Comparison of ENCODE assay signal across 8 mouse cellular contexts in the genomic region with DNA sequence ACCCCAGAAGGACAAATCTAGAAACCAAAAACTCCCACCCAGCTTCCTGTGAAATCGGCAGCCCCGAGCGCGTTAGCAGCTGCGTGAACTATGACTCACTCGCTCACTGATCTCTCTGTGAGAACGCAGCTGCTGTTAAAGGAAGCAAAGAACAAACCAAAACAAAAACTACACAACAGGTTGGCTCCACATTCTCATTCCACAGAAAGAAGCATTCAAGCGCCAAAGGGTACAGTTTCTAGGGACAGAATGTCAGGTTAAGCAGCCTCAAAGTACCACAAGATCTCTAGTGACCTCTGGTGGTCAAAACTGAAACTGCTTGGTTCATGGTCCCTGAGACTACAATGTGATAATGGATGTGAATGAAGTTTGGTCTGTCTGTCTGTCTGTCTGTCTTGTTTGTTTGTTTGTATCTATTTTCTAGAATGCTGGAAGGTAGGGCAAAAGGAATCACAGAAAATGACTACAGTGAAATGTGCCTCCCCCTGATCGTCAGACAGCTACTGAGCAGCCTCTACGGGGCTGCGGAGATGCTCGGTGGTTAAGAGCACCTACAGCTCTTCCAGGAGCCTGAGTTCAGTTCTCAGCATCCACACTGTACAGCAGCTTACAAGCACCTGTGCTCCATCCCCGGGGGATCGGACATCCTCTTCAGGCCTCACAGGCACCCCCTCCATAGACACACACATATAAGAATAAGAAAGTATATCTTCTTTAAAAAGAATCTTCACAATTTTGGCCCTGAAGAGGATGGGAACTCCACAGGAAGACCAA. TPM values are rescaled to one million over a fixed set of nuclear protein-coding genes. Genes with fewer than 3 reads are reported as not detected.
A peak's percentile ranks its signal among the peaks of the same experiment; 100 is the strongest.
DNase-seq lines count a peak whose midpoint lies in the region; ATAC-seq and TF ChIP-seq lines count a peak whose summit lies in the region.

No protein-coding gene starts in this region.

- ATAC-seq in erythroblast, adult 5-6 weeks (replicated peaks; ENCODE audit: low FRiP score, poor library complexity, severe bottlenecking) = peak; percentile 90
- no peak for ATAC-seq in heart, embryonic 15.5 days (replicated peaks; ENCODE audit: insufficient number of reproducible peaks, insufficient read depth, low FRiP score, low read depth)
- ATAC-seq in liver, embryonic 11.5 days (replicated peaks; ENCODE audit: low FRiP score) = 0 out of 2 replicates have a peak, but pooled peaks have one; percentile 49
- ATAC-seq in stomach, embryonic 15.5 days (ENCODE audit: insufficient read depth, low FRiP score, low read depth) = no peak

- 52% methylated on average over 14 of the region's 14 CpGs for WGBS in heart, embryonic 15.5 days
- 44% methylated on average over 14 of the region's 14 CpGs for WGBS in liver, embryonic 11.5 days
- 45% methylated on average over 14 of the region's 14 CpGs for WGBS in stomach, embryonic 15.5 days

- H3K9ac ChIP-seq in heart, embryonic 15.5 days = peak overlapping the region; percentile 46
- peak overlapping the region; percentile 53 for H3K9ac ChIP-seq in liver, embryonic 11.5 days (ENCODE audit: low read depth, low read length)
- H3K9ac ChIP-seq in stomach, embryonic 15.5 days = no peak overlapping the region

- TF ChIP-seq CTCF in E14TG2a.4 (conservative IDR thresholded peaks at IDR 0.05; ENCODE audit: low read length) = peak; percentile 73
- peak; percentile 85 for TF ChIP-seq CTCF in brain, embryonic 14.5 days (IDR thresholded peaks at IDR 0.05; ENCODE audit: borderline replicate concordance, extremely low read depth, insufficient read depth, insufficient read length)

- no peak overlapping the region for H3K27ac ChIP-seq in heart, embryonic 15.5 days
- no peak overlapping the region for H3K27ac ChIP-seq in liver, embryonic 11.5 days (ENCODE audit: low read depth, low read length)
- no peak overlapping the region for H3K27ac ChIP-seq in stomach, embryonic 15.5 days

- H3K27me3 ChIP-seq in E14TG2a.4 (ENCODE audit: insufficient read depth, low read length) (peaks cover 9% of the 10 kb centered on the region; the same call in 1 of the 2 replicates), myocyte (ENCODE audit: control insufficient read depth, insufficient read depth, insufficient read length) (no peaks in the 10 kb centered on the region)
- no peaks in the 10 kb centered on the region for H3K27me3 ChIP-seq in heart, embryonic 15.5 days
- no peaks in the 10 kb centered on the region for H3K27me3 ChIP-seq in liver, embryonic 11.5 days (replicated peaks; ENCODE audit: control insufficient read depth, insufficient read depth, low read length)
- H3K27me3 ChIP-seq in stomach, embryonic 15.5 days (replicated peaks) = no peaks in the 10 kb centered on the region

- H3K4me2 ChIP-seq in heart, embryonic 15.5 days = peak overlapping the region; percentile 61
- H3K4me2 ChIP-seq in liver, embryonic 11.5 days = peak overlapping the region; percentile 68
- peak overlapping the region; percentile 85 for H3K4me2 ChIP-seq in myocyte (ENCODE audit: low read depth)
- H3K4me2 ChIP-seq in stomach, embryonic 15.5 days = peak overlapping the region; percentile 51

- DNase-seq in brain, embryonic 14.5 days (ENCODE audit: low read depth) = peak; percentile 81
- peak; percentile 85 for DNase-seq in kidney, postnatal 14 days
- peak; percentile 46 for DNase-seq in liver, embryonic 11.5 days (ENCODE audit: low spot score)

- TF ChIP-seq POLR2A in brain, embryonic 14.5 days (IDR thresholded peaks at IDR 0.05; ENCODE audit: borderline replicate concordance, extremely low read depth, insufficient read depth, insufficient read length, poor library complexity, severe bottlenecking) = no peak
- no peak for TF ChIP-seq POLR2A in myocyte (IDR thresholded peaks at IDR 0.05; ENCODE audit: insufficient read length, low read depth)

- H3K36me3 ChIP-seq in E14TG2a.4 (ENCODE audit: insufficient read depth, low read length) (no peaks in the 10 kb centered on the region), myocyte (ENCODE audit: control insufficient read depth, insufficient read depth) (no peaks in the 10 kb centered on the region)
- H3K36me3 ChIP-seq in heart, embryonic 15.5 days = no peaks in the 10 kb centered on the region
- no peaks in the 10 kb centered on the region for H3K36me3 ChIP-seq in liver, embryonic 11.5 days (ENCODE audit: control insufficient read depth, insufficient read depth, low read length)
- H3K36me3 ChIP-seq in stomach, embryonic 15.5 days = no peaks in the 10 kb centered on the region

- H3K79me2 ChIP-seq in myocyte (ENCODE audit: control insufficient read depth, insufficient read depth) = no peaks in the 10 kb centered on the region

- H3K9me3 ChIP-seq in E14TG2a.4 (ENCODE audit: low read length) = peaks cover 23% of the 10 kb centered on the region
- H3K9me3 ChIP-seq in heart, embryonic 15.5 days (replicated peaks) = no peaks in the 10 kb centered on the region
- no peaks in the 10 kb centered on the region for H3K9me3 ChIP-seq in liver, embryonic 11.5 days (ENCODE audit: control insufficient read depth, low read length)
- no peaks in the 10 kb centered on the region for H3K9me3 ChIP-seq in stomach, embryonic 15.5 days

- H3K4me3 ChIP-seq in E14TG2a.4 (replicated peaks; ENCODE audit: low read length) (no peak overlapping the region), myocyte (peak overlapping the region; percentile 7)
- H3K4me3 ChIP-seq in heart, embryonic 15.5 days = peak overlapping the region; percentile 45
- peak overlapping the region; percentile 43 for H3K4me3 ChIP-seq in liver, embryonic 11.5 days (ENCODE audit: low read depth, low read length)
- H3K4me3 ChIP-seq in stomach, embryonic 15.5 days (replicated peaks) = peak overlapping the region; percentile 27

- H3ac ChIP-seq in myocyte (ENCODE audit: control insufficient read depth, insufficient read length) = no peak overlapping the region

- H3K4me1 ChIP-seq in E14TG2a.4 (replicated peaks; ENCODE audit: low read depth, low read length) = peaks cover 34% of the 10 kb centered on the region
- 0 out of 2 replicates have a peak, but pooled peaks cover 3% of the 10 kb centered on the region for H3K4me1 ChIP-seq in heart, embryonic 15.5 days (replicated peaks)
- H3K4me1 ChIP-seq in liver, embryonic 11.5 days (replicated peaks; ENCODE audit: control insufficient read depth, insufficient read depth, low read length) = no peaks in the 10 kb centered on the region
- H3K4me1 ChIP-seq in stomach, embryonic 15.5 days = no peaks in the 10 kb centered on the region

TF ChIP-seq in myocyte, 11 proteins besides CTCF, POLR2A, EP300 and RAD21:
- TF ChIP-seq E2F4 (IDR thresholded peaks at IDR 0.05; ENCODE audit: insufficient read depth) = no peak
- no peak for TF ChIP-seq MAX (IDR thresholded peaks at IDR 0.05; ENCODE audit: low read depth)
- no peak for TF ChIP-seq USF1 (IDR thresholded peaks at IDR 0.05; ENCODE audit: low read depth)
- no peak for TF ChIP-seq TCF3 (IDR thresholded peaks at IDR 0.05; ENCODE audit: insufficient read length, low read depth)
- TF ChIP-seq MYOD1 (IDR thresholded peaks at IDR 0.05; ENCODE audit: control insufficient read depth in 1 of 3, insufficient read length in 2 of 3, low read depth in 2 of 3) = peak in 2 of 3 experiments; percentile 47 to 66
- TF ChIP-seq TCF12 (IDR thresholded peaks at IDR 0.05; ENCODE audit: insufficient read depth, poor library complexity, severe bottlenecking) = no peak
- no peak for TF ChIP-seq SRF (IDR thresholded peaks at IDR 0.05; ENCODE audit: control insufficient read depth, insufficient read length, low read depth)
- peak in 2 of 3 experiments; percentile 36 to 64 for TF ChIP-seq MYOG (IDR thresholded peaks at IDR 0.05; ENCODE audit: control insufficient read depth in 1 of 3, insufficient read depth in 1 of 3, insufficient read length in 2 of 3, low read depth in 2 of 3)

RNA-seq across cellular contexts. Expression of a gene that starts 13.3 kb away (rescaled TPM):
- 0.05 TPM in 2 replicates for polyA plus RNA-seq in brain, embryonic 14.5 days (2012; rRNA removed)
- total RNA-seq in erythroblast, adult 5-6 weeks (2015; ENCODE audit: low replicate concordance) = not detected in 2 replicates
- total RNA-seq in erythroblast, adult 5-6 weeks (2017; ENCODE audit: low replicate concordance) = not detected in 2 replicates
- polyA plus RNA-seq in heart, embryonic 15.5 days (2015; fragmentation: Nextera tagmentation; extraction: Ambion mirVana) = 0.21 and 0.58 TPM in 2 replicates
- 0.27 TPM in 1 of 2 replicates, not detected in the other for polyA plus RNA-seq in liver, embryonic 11.5 days (2014; fragmentation: Nextera tagmentation; extraction: Ambion mirVana)
- 1.1 TPM for polyA plus RNA-seq in myocyte (2012; fragmentation: generic; extraction: Trizol)
- polyA plus RNA-seq in stomach, embryonic 15.5 days (2015; fragmentation: Nextera tagmentation; extraction: Ambion mirVana) = 0.17 and 0.36 TPM in 2 replicates

RNA-seq across cellular contexts. Expression of a gene that starts 37.4 kb away (rescaled TPM):
- 10.4 and 22.0 TPM in 2 replicates for polyA plus RNA-seq in brain, embryonic 14.5 days (2012; rRNA removed)
- 19.6 and 21.1 TPM in 2 replicates for total RNA-seq in erythroblast, adult 5-6 weeks (2015; ENCODE audit: low replicate concordance)
- 8.5 and 11.6 TPM in 2 replicates for total RNA-seq in erythroblast, adult 5-6 weeks (2017; ENCODE audit: low replicate concordance)
- 7.9 and 9.7 TPM in 2 replicates for polyA plus RNA-seq in heart, embryonic 15.5 days (2015; fragmentation: Nextera tagmentation; extraction: Ambion mirVana)
- 12.6 and 13.5 TPM in 2 replicates for polyA plus RNA-seq in liver, embryonic 11.5 days (2014; fragmentation: Nextera tagmentation; extraction: Ambion mirVana)
- 7.3 TPM for polyA plus RNA-seq in myocyte (2012; fragmentation: generic; extraction: Trizol)
- polyA plus RNA-seq in stomach, embryonic 15.5 days (2015; fragmentation: Nextera tagmentation; extraction: Ambion mirVana) = 11.2 and 15.3 TPM in 2 replicates

Comparison
In these comparisons a context has a peak if more than half of its experiments do, and no peak if none do; other contexts are left out.
1. ATAC-seq: peak in erythroblast, adult 5-6 weeks (single experiment) and liver, embryonic 11.5 days (single experiment); none in heart, embryonic 15.5 days (single experiment) and stomach, embryonic 15.5 days (single experiment).
2. Peak in every context shown above with its lines, with median percentiles within 50 percentile points of each other: DNase-seq and H3K4me2 ChIP-seq.